8 mouse cellular contexts compared by ENCODE assay signal in genomic region chr14:77156911-77157504, GRCm38 (mm10). TPM values are rescaled to one million over a fixed set of nuclear protein-coding genes. Genes with fewer than 3 reads are reported as not detected.
A peak's percentile ranks its signal among the peaks of the same experiment; 100 is the strongest.
DNase-seq lines count a peak whose midpoint lies in the region; ATAC-seq lines count a peak whose summit lies in the region.

No protein-coding gene starts in this region.

- H3K9me3 ChIP-seq in forebrain, embryonic 15.5 days: no peaks in the 10 kb centered on the region
- no peaks in the 10 kb centered on the region for H3K9me3 ChIP-seq in limb, embryonic 11.5 days (ENCODE audit: control insufficient read depth, low read length)
- H3K9me3 ChIP-seq in neural tube, embryonic 12.5 days: no peaks in the 10 kb centered on the region

- WGBS in forebrain, embryonic 15.5 days: under 1% methylated on average over 52 of the region's 64 CpGs
- under 1% methylated on average over 49 of the region's 64 CpGs for WGBS in limb, embryonic 11.5 days
- WGBS in neural tube, embryonic 12.5 days: under 1% methylated on average over 61 of the region's 64 CpGs

- peak overlapping the region; percentile 79 for H3K9ac ChIP-seq in forebrain, embryonic 15.5 days (replicated peaks)
- peak overlapping the region; percentile 67 for H3K9ac ChIP-seq in limb, embryonic 11.5 days (ENCODE audit: low read length)
- peak overlapping the region; percentile 91 for H3K9ac ChIP-seq in neural tube, embryonic 12.5 days

- peak; percentile 57 for ATAC-seq in forebrain, embryonic 15.5 days (replicated peaks)
- ATAC-seq in limb, embryonic 11.5 days (ENCODE audit: insufficient number of reproducible peaks, low FRiP score, low TSS enrichment, low read depth): peak; percentile 33
- ATAC-seq in neural tube, embryonic 12.5 days (ENCODE audit: low FRiP score, low read depth): peak; percentile 59

- H3K27ac ChIP-seq in forebrain, embryonic 15.5 days (replicated peaks): peak overlapping the region; percentile 98
- 0 out of 2 replicates have a peak overlapping the region, but pooled peaks have one; percentile 33 for H3K27ac ChIP-seq in limb, embryonic 11.5 days (replicated peaks; ENCODE audit: low read depth, low read length)
- peak overlapping the region; percentile 90 for H3K27ac ChIP-seq in neural tube, embryonic 12.5 days

- peak; percentile 51 for DNase-seq in embryo, embryonic 11 days
- DNase-seq in embryo, embryonic 10.5 days (ENCODE audit: low spot score): no peak
- DNase-seq in right cerebral cortex, postnatal 10 days (ENCODE audit: low spot score in 2 of 2): peak; percentile 44 to 47
- no peak for DNase-seq in right cerebral cortex, adult 18-20 months
- DNase-seq in limb, embryonic 11.5 days (ENCODE audit: low spot score): peak; percentile 66
- no peak for DNase-seq in spleen, postnatal 4 days (ENCODE audit: low spot score in 2 of 2)

- H3K27me3 ChIP-seq in forebrain, embryonic 15.5 days: no peaks in the 10 kb centered on the region
- H3K27me3 ChIP-seq in limb, embryonic 11.5 days (ENCODE audit: control insufficient read depth, insufficient read depth, low read length): no peaks in the 10 kb centered on the region
- no peaks in the 10 kb centered on the region for H3K27me3 ChIP-seq in neural tube, embryonic 12.5 days (replicated peaks)

- no peaks in the 10 kb centered on the region for H3K36me3 ChIP-seq in forebrain, embryonic 15.5 days
- no peaks in the 10 kb centered on the region for H3K36me3 ChIP-seq in limb, embryonic 11.5 days (ENCODE audit: control insufficient read depth, insufficient read depth, low read length)
- no peaks in the 10 kb centered on the region for H3K36me3 ChIP-seq in neural tube, embryonic 12.5 days

- peak overlapping the region; percentile 75 for H3K4me3 ChIP-seq in forebrain, embryonic 15.5 days
- peak overlapping the region; percentile 76 for H3K4me3 ChIP-seq in limb, embryonic 11.5 days (ENCODE audit: low read depth, low read length)
- H3K4me3 ChIP-seq in neural tube, embryonic 12.5 days: peak overlapping the region; percentile 90

- peaks cover 46% of the 10 kb centered on the region for H3K4me1 ChIP-seq in forebrain, embryonic 15.5 days
- no peaks in the 10 kb centered on the region for H3K4me1 ChIP-seq in limb, embryonic 11.5 days (ENCODE audit: control insufficient read depth, insufficient read depth, low read length)
- peaks cover 36% of the 10 kb centered on the region for H3K4me1 ChIP-seq in neural tube, embryonic 12.5 days

- H3K4me2 ChIP-seq in forebrain, embryonic 15.5 days (replicated peaks): peak overlapping the region; percentile 86
- peak overlapping the region; percentile 100 for H3K4me2 ChIP-seq in limb, embryonic 11.5 days (ENCODE audit: low read depth, severe bottlenecking)
- peak overlapping the region; percentile 74 for H3K4me2 ChIP-seq in neural tube, embryonic 12.5 days (replicated peaks)

RNA-seq across cellular contexts. Expression of gene Enox1, which starts 0.4 kb away (rescaled TPM):
- 60.4 and 67.5 TPM in 2 replicates for polyA plus RNA-seq in forebrain, embryonic 15.5 days (2015; fragmentation: Nextera tagmentation; extraction: Ambion mirVana)
- 5.6 and 7.1 TPM in 2 replicates for polyA plus RNA-seq in limb, embryonic 11.5 days (2014; fragmentation: Nextera tagmentation; extraction: Ambion mirVana)
- polyA plus RNA-seq in neural tube, embryonic 12.5 days (2016; fragmentation: Nextera tagmentation; extraction: Ambion mirVana): 35.4 and 37.1 TPM in 2 replicates

Comparison
In these comparisons a context has a peak if more than half of its experiments do, and no peak if none do; other contexts are left out.
1. DNase-seq: peak in embryo, embryonic 11 days (single experiment), right cerebral cortex, postnatal 10 days (2 of 2) and limb, embryonic 11.5 days (single experiment); none in embryo, embryonic 10.5 days (single experiment), right cerebral cortex, adult 18-20 months (single experiment) and spleen, postnatal 4 days (0 of 2).
2. H3K27ac ChIP-seq: peak in every context shown above with its lines; median percentile 98 in forebrain, embryonic 15.5 days; 90 in neural tube, embryonic 12.5 days; 33 in limb, embryonic 11.5 days.
3. Peak in every context shown above with its lines, with median percentiles within 50 percentile points of each other: ATAC-seq, H3K4me2 ChIP-seq, H3K4me3 ChIP-seq and H3K9ac ChIP-seq.